Mouse (Mus musculus) adrenal gland, postnatal 14 days (tissue): ENCODE data around the gene Col16a1. TPM values are rescaled to one million over a fixed set of nuclear protein-coding genes. Genes with fewer than 3 reads are reported as not detected.

Experiments used
- DNase-seq: peaks from one replicate; pipeline ENCODE4 v3.0.0; 2021; ENCODE audit warnings: mixed read lengths
- total RNA-seq: library from RNA; stranded (reverse); gene quantifications from 2 replicates; pipeline ENCODE4 v1.2.3, GENCODE M21; 2021

Col16a1 gene
- total RNA-seq, 1 experiment from 2014 or later: 21.3 TPM

DNA sequence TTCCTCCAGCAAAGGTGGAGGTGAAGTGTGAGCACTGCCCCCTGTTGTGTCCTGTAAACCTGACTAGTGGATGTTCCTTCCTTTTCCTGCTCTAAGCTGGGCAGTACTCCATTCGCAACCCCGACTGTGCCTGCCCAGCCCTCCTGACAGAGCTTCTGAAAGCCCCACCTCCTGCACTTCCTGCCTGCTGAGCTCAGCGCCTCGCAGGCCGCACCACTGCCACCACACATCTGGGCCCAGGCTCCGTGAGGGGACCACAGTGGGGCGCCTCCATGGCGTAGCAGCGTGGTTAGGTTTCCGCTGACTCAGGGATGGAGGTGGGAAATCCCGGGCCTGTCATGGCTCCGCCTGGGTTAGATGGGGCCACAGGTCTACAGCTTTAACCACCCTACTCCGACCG, 2.0 kb upstream of the Col16a1 start:
- peak; percentile 46 for DNase-seq

DNA sequence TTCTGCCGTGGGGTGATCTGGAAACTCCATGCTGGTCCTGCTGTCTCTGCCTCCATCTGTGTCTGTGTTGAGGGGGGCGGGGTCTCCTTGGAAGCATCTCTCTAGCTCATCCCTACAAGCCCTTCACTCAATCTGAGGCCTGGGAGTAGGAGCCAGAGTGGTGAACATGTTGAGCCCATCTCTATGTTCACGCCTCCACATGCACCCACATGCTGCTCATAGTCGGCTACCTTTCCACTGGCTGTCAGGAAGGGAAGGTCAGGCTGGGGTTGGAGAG, 501 bp downstream of the Col16a1 start:
- DNase-seq: no peak

DNA sequence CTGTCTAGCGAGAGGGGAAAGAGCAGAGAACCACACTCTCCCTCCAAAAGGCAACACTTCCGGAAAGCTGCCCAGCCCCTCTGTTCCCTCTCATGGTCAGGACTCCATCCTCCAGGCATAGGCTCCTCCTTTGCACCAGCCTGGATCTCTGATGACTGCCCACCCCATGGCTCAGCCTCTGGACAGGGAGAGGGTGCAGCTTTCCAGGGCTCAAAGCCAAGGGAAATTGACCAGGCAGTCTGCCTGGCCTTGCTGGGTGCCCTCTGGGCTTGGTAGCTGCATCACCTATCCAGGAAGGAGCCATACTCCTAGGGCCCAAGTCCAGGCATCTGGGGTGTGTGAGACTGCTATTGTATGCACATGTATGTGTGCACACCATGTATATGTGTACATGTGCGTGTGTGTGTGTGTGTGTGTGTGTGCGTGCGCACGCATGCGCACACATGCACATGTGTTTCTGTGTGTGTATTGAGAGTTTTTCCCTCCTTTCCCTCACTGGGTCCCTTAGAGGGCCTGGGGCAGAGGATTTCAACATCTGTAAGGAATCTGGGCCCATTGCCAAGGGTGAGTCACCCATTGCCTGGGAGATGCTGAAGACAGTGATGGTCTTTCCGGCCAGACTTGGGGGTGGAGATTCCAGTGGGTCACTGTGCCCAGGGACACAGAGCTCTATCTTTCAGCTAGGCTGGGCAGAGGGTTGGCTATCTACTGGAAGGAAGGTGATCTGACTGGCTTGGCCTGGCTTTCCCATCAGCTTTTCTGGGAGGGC, 2.6 kb downstream of the Col16a1 start:
- peak; percentile 95 for DNase-seq

DNA sequence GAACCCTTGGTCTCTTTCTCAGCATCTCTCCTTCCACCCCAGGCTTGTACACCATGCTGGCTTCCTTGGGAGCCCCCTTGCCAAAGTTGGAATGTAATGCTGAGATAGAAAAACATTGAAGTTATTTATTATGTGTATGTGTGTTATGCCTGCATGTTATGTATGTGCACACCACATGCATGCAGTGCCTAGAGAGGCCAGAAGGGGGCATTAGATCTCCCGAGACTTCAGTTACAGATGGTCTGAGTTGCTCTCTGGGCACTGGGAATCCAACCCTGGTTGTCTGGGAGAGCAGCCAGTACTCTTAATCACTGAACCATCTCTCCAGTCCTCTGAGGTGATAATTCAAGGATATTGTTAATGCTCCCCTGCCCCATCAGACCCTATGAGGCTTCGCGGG, 4.6 kb downstream of the Col16a1 start:
- no peak for DNase-seq

DNA sequence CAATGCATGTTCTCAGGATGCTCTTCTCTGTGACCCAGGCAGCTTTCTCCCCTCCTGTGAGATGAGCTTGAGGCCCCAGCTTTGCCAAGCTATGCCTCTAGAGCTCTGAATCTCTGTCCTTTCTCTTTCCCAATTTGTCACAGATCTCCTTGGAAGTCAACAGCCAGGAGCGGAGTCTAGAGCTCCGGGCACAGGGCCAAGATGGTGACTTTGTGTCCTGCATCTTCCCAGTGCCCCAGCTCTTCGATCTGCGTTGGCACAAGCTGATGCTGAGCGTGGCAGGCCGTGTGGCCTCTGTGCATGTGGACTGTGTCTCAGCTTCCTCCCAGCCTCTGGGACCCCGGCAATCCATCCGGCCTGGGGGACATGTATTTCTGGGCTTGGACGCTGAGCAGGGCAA, 5.5 kb downstream of the Col16a1 start:
- DNase-seq: peak; percentile 72

DNA sequence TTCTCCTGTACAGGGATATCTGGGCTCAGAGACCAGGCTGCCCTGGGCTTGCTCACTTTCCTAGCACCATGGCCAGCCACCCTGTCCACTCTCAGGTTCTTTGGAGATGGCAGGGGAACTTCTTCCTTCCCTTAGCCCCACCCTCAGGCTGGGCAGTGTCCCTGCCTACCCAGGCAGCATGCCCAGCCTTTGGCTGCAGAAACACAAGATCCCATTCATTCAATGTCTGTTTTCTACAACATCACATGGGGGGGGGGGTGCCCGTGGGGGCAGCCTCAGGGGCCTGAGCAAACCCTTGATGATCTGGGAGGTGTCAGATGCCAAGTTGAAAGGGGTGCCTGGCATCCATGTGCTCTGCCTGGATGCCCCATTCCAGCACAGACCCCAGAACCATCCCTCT, 7.1 kb downstream of the Col16a1 start:
- no peak for DNase-seq

DNA sequence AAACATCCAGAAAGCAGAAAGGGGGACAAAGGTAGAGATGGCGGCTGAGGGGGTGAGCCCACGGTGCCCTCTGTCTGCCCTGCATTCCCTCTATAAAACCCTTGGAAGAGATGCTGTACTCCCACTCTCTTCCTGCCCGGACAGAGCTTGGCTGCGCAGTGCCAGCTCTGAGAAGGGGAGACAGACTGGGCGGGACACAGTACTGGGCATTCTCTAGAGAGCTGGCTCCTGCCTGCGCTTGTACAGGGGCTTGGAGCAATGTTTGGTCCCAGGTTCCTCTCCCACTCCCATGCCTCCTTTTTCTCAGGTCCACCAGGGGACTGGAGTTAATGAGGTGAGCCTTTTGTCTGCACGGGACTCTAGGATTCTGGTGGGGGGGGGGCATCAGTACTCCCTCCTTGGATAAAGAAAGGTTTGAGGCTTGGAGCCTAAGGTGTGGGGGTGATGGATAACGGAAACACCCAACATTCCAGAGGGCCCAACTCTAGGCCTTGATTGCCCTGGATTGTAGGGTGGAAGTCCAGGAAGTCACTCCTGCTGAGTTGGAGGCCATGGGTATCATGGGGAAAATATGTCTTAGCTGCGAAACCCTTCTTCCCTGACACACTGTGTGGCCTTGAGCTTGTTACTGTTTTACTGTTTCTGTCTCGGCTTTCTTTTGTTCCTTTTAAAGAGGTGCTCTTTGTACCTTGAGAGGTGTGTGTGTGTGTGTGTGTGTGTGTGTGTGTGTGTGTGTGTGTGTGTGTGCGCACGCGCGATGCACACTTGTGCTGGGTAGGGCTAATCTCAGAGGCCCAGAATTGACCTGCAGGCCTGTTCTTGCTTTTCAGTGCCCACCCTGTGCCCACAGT, 7.7 kb downstream of the Col16a1 start:
- DNase-seq: no peak

DNA sequence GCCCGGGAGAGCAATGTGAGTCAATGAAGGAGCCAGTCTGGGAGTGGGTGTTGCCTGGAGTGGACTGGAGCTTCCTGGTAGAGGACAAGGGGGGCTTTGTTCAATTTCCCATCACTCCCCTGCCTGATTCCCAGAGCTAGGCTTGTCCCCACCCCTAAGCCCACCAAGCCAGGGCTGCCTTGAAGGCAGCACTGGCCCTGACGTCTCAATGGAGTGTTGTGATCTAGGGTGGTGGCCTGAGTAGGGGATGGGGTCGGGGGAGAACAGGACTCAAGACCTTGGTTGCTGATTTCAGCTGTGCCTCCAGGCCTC, 8.3 kb downstream of the Col16a1 start:
- no peak for DNase-seq

DNA sequence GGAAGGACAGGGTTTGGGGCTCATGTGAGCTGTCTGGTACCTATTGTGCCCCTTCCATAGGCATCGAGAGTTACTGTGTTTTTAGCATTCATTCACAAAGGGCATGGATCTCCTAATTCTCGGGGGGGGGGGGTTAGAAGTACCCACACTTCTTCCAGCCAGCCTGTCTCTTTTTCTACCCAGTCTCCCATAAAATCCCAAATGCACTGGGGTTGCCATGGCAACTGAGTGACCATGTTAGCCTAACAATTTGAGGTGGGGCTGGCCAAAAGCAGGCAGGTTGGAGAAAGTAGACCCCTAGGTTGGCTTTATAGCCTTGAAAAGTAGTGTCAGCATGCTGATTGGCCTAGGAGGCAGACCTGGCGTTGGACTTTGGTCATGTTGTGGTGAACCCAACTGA, 8.8 kb downstream of the Col16a1 start:
- no peak for DNase-seq

DNA sequence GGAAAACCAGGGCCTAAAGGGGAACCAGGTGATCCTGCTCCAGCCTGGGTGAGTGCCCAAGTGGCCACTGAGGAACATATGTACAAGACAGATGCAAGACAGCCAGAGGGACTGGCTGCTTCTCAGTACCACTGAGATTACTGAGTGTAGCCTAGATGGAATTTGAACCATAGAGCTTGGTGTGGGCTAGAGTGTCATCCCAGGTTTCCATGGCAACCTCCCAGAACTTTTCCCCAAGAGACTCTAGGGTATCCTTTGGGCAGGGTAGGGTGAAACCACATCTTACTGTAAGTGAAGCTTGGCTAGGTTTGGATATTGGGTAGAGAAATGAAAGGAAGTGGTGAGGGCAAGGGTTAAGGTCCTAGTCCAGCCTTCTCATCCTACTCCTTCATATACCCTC, 13.3 kb downstream of the Col16a1 start:
- DNase-seq: no peak

DNA sequence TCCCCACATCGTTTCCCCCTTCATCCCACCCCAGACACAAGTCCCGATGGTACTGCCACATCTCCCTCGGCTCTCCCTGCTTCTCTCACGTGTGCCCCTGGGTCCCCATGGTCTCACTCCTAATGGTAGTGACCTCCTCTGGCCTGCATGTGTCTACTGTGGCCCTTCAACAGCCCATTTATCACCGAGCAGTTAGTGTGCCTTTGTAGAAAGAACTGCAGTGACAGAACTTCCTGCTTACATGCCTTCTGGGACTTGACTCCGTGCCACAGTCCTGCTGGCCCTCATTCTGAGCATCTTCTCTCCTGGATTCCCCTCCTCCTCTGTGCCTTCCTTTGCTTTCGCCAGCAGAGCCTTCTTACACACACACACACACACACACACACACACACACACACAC, 15.6 kb downstream of the Col16a1 start:
- DNase-seq: no peak

DNA sequence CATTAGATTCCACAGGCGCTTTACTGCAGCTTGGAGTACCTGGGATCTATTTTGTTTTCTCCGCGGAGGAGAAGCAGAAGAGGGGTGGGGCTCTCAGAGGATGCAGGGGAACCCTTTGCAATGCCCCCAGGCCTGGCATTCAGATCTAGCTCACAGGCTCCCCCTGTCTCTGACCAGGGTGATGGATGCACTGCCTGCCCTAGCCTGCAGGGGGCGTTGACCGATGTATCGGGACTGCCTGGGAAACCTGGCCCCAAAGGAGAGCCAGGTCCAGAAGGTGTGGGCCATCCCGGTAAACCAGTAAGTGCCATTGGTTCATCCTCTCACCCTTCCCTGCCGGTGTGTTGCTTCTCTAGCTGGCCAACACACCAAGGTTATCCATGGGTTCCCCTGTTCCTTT, 19.2 kb downstream of the Col16a1 start:
- DNase-seq: peak; percentile 81

DNA sequence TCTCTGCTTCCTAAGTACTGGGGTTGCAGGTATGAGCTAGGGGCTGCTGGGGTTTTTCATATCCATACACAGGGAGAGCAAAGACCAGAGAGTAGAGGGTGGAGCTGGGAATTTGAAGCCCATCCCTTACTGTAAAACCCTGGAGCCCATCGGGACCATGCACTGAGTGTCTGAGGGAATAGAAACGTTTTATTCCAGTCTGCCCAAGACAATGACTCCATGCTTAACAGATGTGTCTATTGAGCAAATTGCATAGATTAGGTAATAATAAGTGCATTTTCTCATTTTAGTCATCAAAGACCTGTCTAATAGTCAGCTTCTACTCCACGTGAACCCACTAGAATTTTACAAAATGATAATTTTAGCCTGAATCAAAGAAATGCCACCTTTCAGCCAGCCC, 22.9 kb downstream of the Col16a1 start:
- DNase-seq: no peak

DNA sequence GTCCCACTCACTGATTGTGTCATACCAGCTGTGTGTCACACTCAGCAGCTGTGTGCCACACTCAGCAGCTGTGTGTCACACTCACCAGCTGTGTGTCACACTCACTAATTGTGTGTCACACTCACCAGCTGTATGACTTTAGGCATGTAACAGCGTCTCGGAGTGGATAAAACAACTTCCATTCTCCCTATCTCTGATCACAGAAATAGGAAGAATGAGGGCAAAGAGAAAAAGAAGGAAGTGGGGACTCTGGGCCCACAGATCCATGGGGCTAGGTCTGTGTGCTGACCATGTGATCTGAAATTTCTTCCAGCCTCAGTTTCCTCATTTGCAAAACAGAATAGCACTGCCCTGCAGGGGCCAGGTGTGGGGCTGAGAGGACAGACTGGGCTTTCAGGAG, 24.1 kb downstream of the Col16a1 start:
- no peak for DNase-seq

DNA sequence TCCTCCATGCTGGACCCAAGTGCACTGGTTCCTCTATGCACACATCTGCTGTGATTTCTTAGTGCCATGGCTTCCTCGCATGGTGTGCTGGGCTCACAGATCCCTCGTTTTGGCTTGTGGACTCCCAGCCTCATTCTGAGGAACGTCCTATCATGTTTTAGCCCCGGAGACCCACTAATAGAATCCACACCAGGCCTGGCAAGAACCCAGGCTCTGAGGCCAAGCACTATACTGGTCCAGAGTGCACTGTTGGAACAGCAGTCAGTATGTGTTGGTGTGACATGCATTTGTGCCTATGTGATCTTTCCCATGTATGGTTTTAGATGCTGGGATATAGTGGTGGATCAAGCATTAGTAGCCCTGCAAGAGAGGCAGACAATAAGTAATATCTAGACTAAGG, 25.7 kb downstream of the Col16a1 start:
- DNase-seq: no peak

DNA sequence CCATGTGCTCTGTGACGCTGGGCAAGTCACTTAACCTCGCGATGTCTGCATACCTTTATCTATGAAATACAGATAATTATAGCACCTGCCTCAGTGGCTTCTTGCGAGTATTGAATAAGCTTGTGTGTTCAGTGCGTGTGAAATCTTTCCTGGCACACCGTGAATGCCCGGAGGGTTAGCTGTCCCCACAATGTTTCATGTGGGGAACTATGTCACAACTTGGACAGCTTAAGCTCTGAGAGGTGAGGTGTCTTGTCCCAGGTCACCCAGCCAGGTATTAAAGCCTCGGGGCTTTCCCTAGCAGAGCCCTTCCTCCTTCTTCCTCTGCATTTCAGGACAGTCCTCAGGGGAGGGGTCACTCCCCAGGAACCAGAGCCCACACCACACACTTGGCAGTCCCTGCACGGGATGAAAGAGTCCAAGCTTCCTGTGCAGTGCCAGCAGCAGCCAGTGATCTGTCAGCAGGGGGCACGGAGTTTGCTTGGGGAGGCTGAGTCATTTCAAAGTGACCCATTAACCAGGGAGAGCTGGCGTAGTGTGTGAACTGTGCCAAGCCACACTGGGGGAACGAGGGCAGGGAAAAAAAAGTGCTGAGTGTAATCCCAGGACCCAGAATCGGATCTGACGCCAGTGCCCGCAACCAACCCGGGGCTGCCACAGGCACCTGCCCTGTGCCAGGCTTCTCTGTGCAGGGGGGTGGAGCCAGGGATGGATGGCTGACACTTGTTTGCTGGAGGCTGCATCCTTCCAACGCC, 27.3 kb downstream of the Col16a1 start:
- DNase-seq: peak; percentile 72

DNA sequence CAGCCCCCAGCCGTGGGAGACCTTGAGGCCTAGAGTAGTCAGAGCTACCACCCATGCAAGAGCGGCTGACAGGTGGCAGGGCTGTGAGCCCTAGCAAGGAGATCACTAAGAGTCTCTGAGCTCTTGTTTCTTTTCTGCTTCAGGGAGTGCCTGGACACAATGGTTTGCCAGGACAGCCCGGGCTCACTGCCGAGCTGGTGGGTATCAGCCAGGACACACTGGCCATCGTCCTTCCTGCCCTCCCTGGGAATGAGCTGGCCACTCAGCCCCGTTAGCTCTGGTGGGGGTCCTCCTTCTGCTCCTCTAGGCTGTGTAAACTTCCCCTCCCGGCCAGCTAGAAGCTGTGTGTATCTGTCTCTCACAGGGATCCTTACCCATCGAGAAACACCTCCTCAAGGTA, 29.2 kb downstream of the Col16a1 start:
- DNase-seq: no peak

DNA sequence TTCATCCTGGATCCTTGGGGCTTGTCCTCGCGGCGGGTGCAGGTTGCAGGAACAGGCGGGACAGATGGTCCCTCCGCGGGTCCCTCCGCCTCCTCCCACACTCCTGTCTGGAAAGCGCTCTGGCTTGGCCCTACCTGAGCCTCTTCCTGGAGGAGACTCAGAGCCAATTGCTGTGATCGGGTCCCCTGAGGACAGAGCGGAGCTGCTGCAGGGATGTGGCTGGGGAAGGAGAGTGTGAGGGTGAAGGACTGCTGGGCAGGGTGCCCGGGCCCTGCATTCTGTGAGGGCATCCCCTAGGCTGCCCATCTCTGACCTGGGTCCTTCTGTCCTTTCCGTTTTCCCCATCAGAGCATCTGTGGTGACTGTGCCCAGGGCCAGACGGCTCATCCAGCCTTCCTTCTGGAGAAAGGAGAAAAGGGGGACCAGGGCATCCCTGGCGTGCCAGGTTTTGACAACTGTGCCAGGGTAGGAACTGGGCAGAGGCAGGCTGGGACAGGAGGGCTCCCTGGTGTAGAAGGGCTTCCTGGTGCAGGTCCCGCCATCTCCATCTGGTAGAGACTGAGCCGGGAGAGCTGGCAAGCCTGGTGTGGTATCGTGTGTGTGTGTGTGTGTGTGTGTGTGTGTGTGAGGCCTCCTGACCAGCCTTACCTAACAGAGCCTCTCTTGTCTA, 31.3 kb downstream of the Col16a1 start:
- DNase-seq: no peak

DNA sequence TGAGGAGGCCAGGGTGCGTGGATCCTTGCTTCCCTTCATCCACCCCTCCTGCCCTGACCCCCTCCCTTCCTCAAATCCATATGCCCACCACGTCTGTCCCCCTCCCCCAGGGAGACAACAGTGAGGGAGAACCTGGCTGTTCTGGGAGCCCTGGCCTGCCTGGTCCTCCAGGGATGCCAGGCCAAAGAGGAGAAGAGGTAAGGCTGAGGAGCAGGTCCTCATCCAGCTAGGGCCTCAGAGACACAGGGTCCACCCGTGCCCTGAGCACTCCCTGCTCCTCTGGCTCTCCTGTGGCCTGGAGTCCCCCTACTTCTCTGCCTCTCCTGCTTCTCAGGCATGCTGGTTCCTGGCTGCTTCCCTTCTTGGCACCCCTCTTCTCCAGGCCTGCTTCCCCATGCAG, 31.9 kb downstream of the Col16a1 start:
- no peak for DNase-seq

DNA sequence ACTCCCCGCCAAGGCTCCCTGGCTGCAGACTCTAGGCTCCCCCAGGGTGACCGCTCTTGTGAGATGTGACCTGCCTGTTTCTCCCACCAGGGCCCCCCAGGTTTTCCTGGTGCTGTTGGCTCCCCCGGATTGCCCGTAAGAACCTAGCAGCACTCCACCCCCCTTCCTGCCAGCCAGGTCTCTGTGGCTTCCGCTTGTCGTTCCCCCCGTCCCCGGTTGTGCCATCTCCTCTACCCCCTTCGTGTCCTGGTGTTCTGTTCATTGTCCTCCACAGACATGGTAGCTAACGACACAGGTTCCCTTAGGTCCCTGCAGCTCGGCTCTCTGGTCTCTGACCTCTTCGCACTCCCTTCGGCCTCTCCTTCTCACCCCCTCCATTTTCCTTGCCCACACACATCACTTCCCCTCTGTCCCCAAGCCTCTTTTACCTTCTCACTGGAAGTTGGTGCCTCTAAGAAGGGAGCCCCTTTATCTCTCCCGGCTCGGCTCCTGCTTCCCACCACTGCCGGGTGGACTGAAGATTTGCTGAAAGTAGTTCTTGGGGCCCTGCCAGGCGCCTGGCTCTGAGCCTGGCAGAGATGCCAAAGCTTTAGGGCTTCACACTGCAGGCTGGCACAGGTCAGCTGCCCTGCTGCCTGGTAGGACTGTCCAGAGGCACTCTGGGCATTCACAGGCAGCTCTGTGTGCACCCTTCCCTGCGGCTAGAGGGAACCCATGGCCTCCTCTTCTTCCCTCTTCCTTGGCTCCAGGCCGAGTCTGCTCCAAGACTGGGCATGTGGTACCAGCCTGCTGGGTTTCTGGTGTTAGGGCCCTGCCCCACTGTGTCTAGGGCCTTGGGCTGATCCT, 33.9 kb downstream of the Col16a1 start:
- DNase-seq: peak; percentile 86

DNA sequence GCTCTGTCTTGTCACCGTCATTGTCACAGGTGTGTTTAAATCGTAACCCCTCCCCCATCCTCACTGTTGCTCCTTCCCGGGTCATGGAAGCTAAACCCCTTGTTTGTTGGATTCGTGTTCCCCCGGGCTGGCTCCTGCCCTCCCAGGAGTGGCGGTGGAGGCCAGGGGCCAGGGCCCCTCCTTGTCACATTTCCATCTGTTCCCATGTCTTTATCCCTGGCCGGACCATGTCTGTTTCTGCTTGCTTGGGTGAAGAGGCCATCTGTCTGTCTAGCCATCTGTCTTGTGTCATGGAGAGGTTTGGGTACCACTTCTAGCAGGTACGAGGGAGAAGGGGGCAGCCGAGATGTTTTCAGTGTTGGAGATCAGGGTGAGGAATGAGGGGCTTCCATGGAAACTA, 34.6 kb downstream of the Col16a1 start:
- no peak for DNase-seq
